1 mouse cellular context compared by ENCODE assay signal in the genomic region with DNA sequence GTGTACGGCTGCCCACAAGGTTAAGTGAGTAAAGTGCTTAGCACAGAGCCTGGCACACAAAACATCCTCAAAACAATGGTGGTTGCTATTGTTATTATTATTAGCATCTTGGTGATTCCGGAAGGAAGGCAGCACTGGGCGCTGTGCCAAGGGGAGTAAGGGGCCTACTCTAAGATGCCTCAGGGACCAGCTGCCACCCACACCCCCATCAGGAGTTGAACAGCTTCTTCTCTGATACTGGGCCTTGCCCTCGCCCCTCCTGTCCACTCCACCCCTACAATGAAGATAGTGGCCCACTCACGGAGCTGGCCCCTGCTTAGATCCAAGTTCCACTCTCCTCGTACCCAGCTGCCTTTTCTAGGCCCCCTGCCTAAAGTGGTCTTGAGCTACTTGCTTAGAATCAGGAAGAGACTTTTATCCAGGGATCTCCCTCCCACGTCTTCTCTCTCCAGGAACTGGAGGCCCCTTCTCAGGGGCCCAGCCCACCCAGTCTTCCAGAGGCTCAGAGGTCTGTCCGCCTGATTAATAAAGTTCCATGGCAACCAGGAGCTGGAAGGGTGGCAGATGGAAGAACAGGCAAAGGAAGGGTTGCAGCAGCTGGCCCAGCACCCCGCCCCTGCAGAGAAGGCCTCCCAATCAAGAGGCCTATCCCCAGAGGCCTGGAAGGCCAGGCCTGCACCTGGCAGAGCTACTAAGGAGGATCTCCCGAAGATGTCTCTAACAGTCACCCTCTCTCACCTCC.
A peak's percentile ranks its signal among the peaks of the same experiment; 100 is the strongest.
TF ChIP-seq lines count a peak whose summit lies in the region.

No protein-coding gene starts in this region.

TF ChIP-seq in MEL, 35 proteins besides CTCF, POLR2A, EP300 and RAD21:
- TF ChIP-seq RCOR1 (IDR thresholded peaks at IDR 0.05; ENCODE audit: low read depth, low read length) = 0 out of 2 replicates have a peak, but pooled peaks have one; percentile 18
- TF ChIP-seq UBTF (IDR thresholded peaks at IDR 0.05; ENCODE audit: borderline replicate concordance, insufficient read depth, low read depth, low read length) = no peak
